Mouse (Mus musculus) CH12.LX (cell line): ENCODE measurements around the gene Efs. TPM values are rescaled to one million over a fixed set of nuclear protein-coding genes. Genes with fewer than 3 reads are reported as not detected.

ENCODE experiments used
- DNase-seq: peaks from one replicate; pipeline ENCODE4 v3.0.0-alpha.2; 2013; ENCODE audit errors: extremely low read depth
- H3K27ac ChIP-seq: 2 replicates; pipeline ENCODE4 v1.5.1; 2012; ENCODE audit warnings: low read depth, mild to moderate bottlenecking, control low read depth, moderate library complexity; ENCODE audit not compliant: insufficient read depth
- H3K27me3 ChIP-seq: replicated peaks from 2 replicates; pipeline ENCODE3; 2012; ENCODE audit warnings: inconsistent platforms
- H3K36me3 ChIP-seq, 2 experiments: replicated peaks in 1 of 2; 2 replicates each; pipeline versions ENCODE3 to v1.6.1; 2012; ENCODE audit warnings: inconsistent platforms in 1 of 2, low read length in 1 of 2, mild to moderate bottlenecking in 1 of 2, mixed read lengths in 1 of 2, moderate library complexity in 1 of 2; ENCODE audit not compliant: control insufficient read depth in 1 of 2, insufficient read depth in 1 of 2
- H3K4me1 ChIP-seq, 2 experiments: 2 replicates each; pipeline ENCODE4 v1.6.1; 2012; ENCODE audit warnings: inconsistent platforms in 1 of 2, moderate library complexity in 1 of 2; ENCODE audit not compliant: insufficient read depth in 2 of 2, control insufficient read depth in 1 of 2
- H3K4me2 ChIP-seq: 2 replicates; pipeline ENCODE4 v1.6.1; 2012; ENCODE audit warnings: low read depth, mild to moderate bottlenecking, control low read depth; ENCODE audit not compliant: poor library complexity, insufficient read depth, severe bottlenecking
- H3K4me3 ChIP-seq, 3 experiments: fragments of 150-350 bp in 1 of 3; sonication (generic) in 1 of 3; replicated peaks in 1 of 3; 2 replicates each; pipeline versions ENCODE3 to v1.5.1; 2011 to 2012; ENCODE audit warnings: low read depth in 2 of 3, low read length in 2 of 3, mild to moderate bottlenecking in 2 of 3, moderate library complexity in 2 of 3, control low read depth in 1 of 3, improper control_type of control experiment in 1 of 3, inconsistent platforms in 1 of 3, mixed read lengths in 1 of 3; ENCODE audit not compliant: poor library complexity in 1 of 3
- H3K79me2 ChIP-seq: replicated peaks from 2 replicates; pipeline ENCODE4 v1.6.1; 2012; ENCODE audit warnings: mild to moderate bottlenecking, moderate library complexity; ENCODE audit not compliant: control insufficient read depth, poor library complexity, insufficient read depth, severe bottlenecking; ENCODE audit errors: extremely low read depth
- H3K9ac ChIP-seq: 2 replicates; pipeline ENCODE4 v1.6.1; 2012; ENCODE audit warnings: low read depth, mild to moderate bottlenecking, control low read depth, moderate library complexity; ENCODE audit not compliant: insufficient read depth
- H3K9me3 ChIP-seq: replicated peaks from 2 replicates; pipeline ENCODE3; 2012; ENCODE audit warnings: low read length, inconsistent platforms, mixed read lengths
- BHLHE40 ChIP-seq: IDR thresholded peaks from 2 replicates; pipeline ENCODE4 v1.6.1; 2011; ENCODE audit warnings: mild to moderate bottlenecking, low read depth, low read length, improper control_type of control experiment
- CHD1 ChIP-seq: IDR thresholded peaks from 2 replicates; pipeline ENCODE4 v1.6.1; 2012; ENCODE audit warnings: low read depth, low read length, improper control_type of control experiment, inconsistent platforms
- CHD2 ChIP-seq: IDR thresholded peaks from 2 replicates; pipeline ENCODE4 v1.6.1; 2011; ENCODE audit warnings: low read length, improper control_type of control experiment
- ELF1 ChIP-seq: IDR thresholded peaks from 2 replicates; pipeline ENCODE4 v1.6.1; 2014; ENCODE audit warnings: low read depth, mild to moderate bottlenecking, inconsistent platforms, low read length, improper control_type of control experiment
- ETS1 ChIP-seq: conservative IDR thresholded peaks from 2 replicates; pipeline ENCODE4 v1.6.1; 2012; ENCODE audit warnings: low read depth, mild to moderate bottlenecking, inconsistent platforms, low read length, improper control_type of control experiment, moderate library complexity
- IRF4 ChIP-seq: IDR thresholded peaks from 2 replicates; pipeline ENCODE4 v1.6.1; 2014; ENCODE audit warnings: low read depth, mild to moderate bottlenecking, inconsistent platforms, low read length, improper control_type of control experiment
- MAFK ChIP-seq: IDR thresholded peaks from 2 replicates; pipeline ENCODE4 v1.6.1; 2011; ENCODE audit warnings: low read length, improper control_type of control experiment; ENCODE audit not compliant: insufficient replicate concordance
- MAX ChIP-seq: IDR thresholded peaks from 2 replicates; pipeline ENCODE4 v1.6.1; 2011; ENCODE audit warnings: low read length, improper control_type of control experiment
- NRF1 ChIP-seq: IDR thresholded peaks from 2 replicates; pipeline ENCODE4 v1.6.1; 2014; ENCODE audit warnings: low read depth, mild to moderate bottlenecking, inconsistent platforms, low read length, improper control_type of control experiment, moderate library complexity
- POLR2A ChIP-seq: IDR thresholded peaks from 2 replicates; pipeline ENCODE4 v1.6.1; 2011; ENCODE audit warnings: low read depth, mild to moderate bottlenecking, improper control_type of control experiment, low read length
- POLR2AphosphoS2 ChIP-seq: IDR thresholded peaks from 2 replicates; pipeline ENCODE4 v1.6.1; 2011; ENCODE audit warnings: low read depth, low read length, improper control_type of control experiment
- RCOR1 ChIP-seq: conservative IDR thresholded peaks from 2 replicates; pipeline ENCODE4 v1.6.1; 2012; ENCODE audit warnings: low read depth, mild to moderate bottlenecking, inconsistent platforms, low read length, improper control_type of control experiment
- SMC3 ChIP-seq: IDR thresholded peaks from 2 replicates; pipeline ENCODE4 v1.6.1; 2011; ENCODE audit warnings: low read depth, low read length, improper control_type of control experiment
- UBTF ChIP-seq: IDR thresholded peaks from 2 replicates; pipeline ENCODE4 v1.6.1; 2012; ENCODE audit warnings: low read depth, mild to moderate bottlenecking, inconsistent platforms, low read length, improper control_type of control experiment, moderate library complexity
- USF2 ChIP-seq: conservative IDR thresholded peaks from 2 replicates; pipeline ENCODE4 v1.6.1; 2011; ENCODE audit warnings: low read depth, low read length, improper control_type of control experiment
- ZKSCAN1 ChIP-seq: IDR thresholded peaks from 2 replicates; pipeline ENCODE4 v1.6.1; 2012; ENCODE audit warnings: low read depth, inconsistent platforms, low read length, improper control_type of control experiment, borderline replicate concordance
- ZNF384 ChIP-seq: IDR thresholded peaks from 2 replicates; pipeline ENCODE4 v1.6.1; 2012; ENCODE audit warnings: low read depth, low read length, improper control_type of control experiment, inconsistent platforms
- dilution Hi-C: fragments of 300-500 bp; cut with MboI; formaldehyde crosslinking; loops from 2 replicates; pipeline ENCODE4 v1.14.3; 2020; ENCODE audit warnings: low sequenced_read_pairs; ENCODE audit not compliant: extremely low pct_unique_long_range_greater_than_20kb, extremely low pct_ligation_motif_present
- in situ Hi-C: fragments of 300-500 bp; cut with MboI; formaldehyde crosslinking; loops from 3 replicates; pipeline ENCODE4 v1.14.3; 2019; ENCODE audit warnings: low sequenced_read_pairs, low pct_ligation_motif_present, low pct_unique_long_range_greater_than_20kb, mixed read lengths
- polyA plus RNA-seq: library from polyadenylated mRNA; unstranded; fragments of >175 nt; gene quantifications from 2 replicates; pipeline ENCODE4 v1.2.1, GENCODE M21; 2012; ENCODE audit warnings: low read depth; ENCODE audit not compliant: insufficient read length
- total RNA-seq, 2 experiments: library from RNA; depleted of rRNA; stranded (reverse); fragments of 300-350 nt in 1 of 2; fragments of >200 nt in 1 of 2; gene quantifications; 2 replicates each; pipeline ENCODE4 v1.2.3; 2012 to 2014

Efs gene
- total and polyA plus RNA-seq, 3 experiments = not detected

DNA sequence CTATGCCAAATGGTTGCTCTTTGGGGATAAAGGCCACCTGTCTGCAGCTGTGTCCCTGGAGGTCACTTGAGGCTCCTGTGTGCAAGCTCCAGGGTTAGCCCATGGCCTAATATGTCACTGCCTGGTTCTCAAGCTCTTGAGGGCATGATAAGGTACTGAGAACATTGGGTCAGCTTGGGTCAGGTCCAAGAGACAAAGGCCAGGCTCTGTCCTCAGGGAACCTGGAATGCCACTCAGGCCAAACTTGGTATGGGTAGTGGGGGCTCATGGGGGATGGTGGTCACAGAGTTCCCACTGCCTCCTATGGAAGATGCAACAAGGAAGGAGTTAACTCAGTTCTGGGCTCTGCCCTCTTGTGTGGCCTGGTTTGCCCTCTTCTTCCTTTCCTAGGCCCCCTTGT lies 42.4 kb upstream of the Efs start:
- Histone ChIP-seq H3K36me3 (no peaks in the 10 kb centered on the region), H3K4me2 (no peak overlapping the region), H3K9me3 (peaks cover 2% of the 10 kb centered on the region), H3K79me2 (no peaks in the 10 kb centered on the region), H3K27me3 (peaks cover 74% of the 10 kb centered on the region), H3K4me3 (no peak overlapping the region), H3K27ac (no peak overlapping the region), H3K9ac (no peak overlapping the region), H3K4me1 (peaks cover 0 to 18% of the 10 kb centered on the region in 2 experiments; a peak in 2 of 4 replicates)
- TF ChIP-seq ETS1 (no peak), POLR2AphosphoS2 (no peak), MAFK (no peak), POLR2A (no peak), USF2 (no peak), MAX (no peak), ZNF384 (no peak), RCOR1 (no peak), NRF1 (no peak), IRF4 (no peak), CHD1 (no peak), UBTF (no peak), ELF1 (no peak)
- DNase-seq = no peak
- in situ Hi-C loops (no loop called here), dilution Hi-C loops (no loop called here)

- no peaks in the 10 kb centered on the region for H3K79me2 ChIP-seq
- no peak overlapping the region for H3K4me3 ChIP-seq
- peaks cover 2% of the 10 kb centered on the region for H3K9me3 ChIP-seq
- peaks cover 77% of the 10 kb centered on the region for H3K27me3 ChIP-seq
- dilution Hi-C loops = no loop called here
- no peak overlapping the region for H3K9ac ChIP-seq
- DNase-seq = no peak
- no peak overlapping the region for H3K27ac ChIP-seq
- peaks cover 0 to 15% of the 10 kb centered on the region in 2 experiments; a peak in 2 of 4 replicates for H3K4me1 ChIP-seq
- H3K4me2 ChIP-seq = no peak overlapping the region
- H3K36me3 ChIP-seq = no peaks in the 10 kb centered on the region
- TF ChIP-seq SMC3 (no peak), CHD2 (no peak), BHLHE40 (no peak), POLR2AphosphoS2 (no peak), ZKSCAN1 (no peak)
- in situ Hi-C loops = no loop called here
Measured at GRCm38 (mm10) chr14:54967874-54968273, 41.9 kb upstream of the Efs start.
